Mouse (Mus musculus) neural tube, embryonic 11.5 days (tissue): ENCODE data around the gene Ube2t. TPM values are rescaled to one million over a fixed set of nuclear protein-coding genes. Genes with fewer than 3 reads are reported as not detected.

ENCODE experiments used
- ATAC-seq: fragments of 200-750 bp; cut with Nextera tagmentation; 2 replicates; pipeline ENCODE4 v1.8.0; 2017; ENCODE audit warnings: moderate number of reproducible peaks, mild to moderate bottlenecking, moderate TSS enrichment, moderate library complexity; ENCODE audit not compliant: insufficient read depth, low FRiP score, low TSS enrichment
- DNase-seq: peaks from one replicate; pipeline ENCODE4 v3.0.0-alpha.2; 2015; ENCODE audit warnings: low spot score
- H3K27ac ChIP-seq: fragments of 300-500 bp; sonication (generic); 2 replicates; pipeline ENCODE4 v1.5.1; 2014; ENCODE audit warnings: low read depth, mild to moderate bottlenecking, low read length
- H3K27me3 ChIP-seq: fragments of 300-500 bp; sonication (generic); 2 replicates; pipeline ENCODE4 v1.6.1; 2014; ENCODE audit warnings: mild to moderate bottlenecking, low read length, mixed read lengths; ENCODE audit not compliant: control insufficient read depth, insufficient read depth
- H3K36me3 ChIP-seq: fragments of 300-500 bp; sonication (generic); 2 replicates; pipeline ENCODE4 v1.6.1; 2014; ENCODE audit warnings: mild to moderate bottlenecking, low read length, moderate library complexity, mixed read lengths; ENCODE audit not compliant: control insufficient read depth, insufficient read depth
- H3K4me1 ChIP-seq: fragments of 300-500 bp; sonication (generic); 2 replicates; pipeline ENCODE4 v1.6.1; 2014; ENCODE audit warnings: low read length, mixed read lengths; ENCODE audit not compliant: control insufficient read depth, insufficient read depth
- H3K4me2 ChIP-seq: fragments of 300-500 bp; sonication (generic); 2 replicates; pipeline ENCODE4 v1.6.1; 2014; ENCODE audit warnings: low read depth, mild to moderate bottlenecking, moderate library complexity
- H3K4me3 ChIP-seq: fragments of 300-500 bp; sonication (generic); 2 replicates; pipeline ENCODE4 v1.5.1; 2014; ENCODE audit warnings: low read depth, low read length
- H3K9ac ChIP-seq: fragments of 300-500 bp; sonication (generic); 2 replicates; pipeline ENCODE4 v1.6.1; 2014; ENCODE audit warnings: mild to moderate bottlenecking, low read length
- H3K9me3 ChIP-seq: fragments of 300-500 bp; sonication (generic); 2 replicates; pipeline ENCODE4 v1.6.1; 2016; ENCODE audit warnings: low read length; ENCODE audit not compliant: control insufficient read depth
- WGBS: fragments of 180-500 bp; shearing (Covaris S2); extraction: QIAGEN DNeasy Blood & Tissue Kit; methylation state at CpG from one replicate; pipeline ENCODE4 v1.1.7; 2014; 5-methylcytosine and 5-hydroxymethylcytosine counted together
- polyA plus RNA-seq: library from polyadenylated mRNA; unstranded; fragments of >200 nt; fragmentation: Nextera tagmentation; extraction: Ambion mirVana; gene quantifications from 2 replicates; pipeline ENCODE4 v1.2.1, GENCODE M21; 2014

Gene Ube2t
- 39.2 and 44.8 TPM in 2 replicates for polyA plus RNA-seq

GRCm38 (mm10) chr1:134962053-134962803 lies at the start of gene Ube2t:
Ube2t (plus strand) TSS chr1:134962565.
- H3K4me3 ChIP-seq: peak within 1 kb of the TSS; percentile 68
- H3K36me3 ChIP-seq: no peaks in the 10 kb centered on the region
- ATAC-seq (peak; percentile 100), DNase-seq (peak; percentile 95)
- 3% methylated on average over 50 of the region's 50 CpGs for WGBS
- no peak within 1 kb of the TSS for H3K27ac ChIP-seq
- peak within 1 kb of the TSS; percentile 60 for H3K9ac ChIP-seq
- H3K9me3 ChIP-seq: no peaks in the 10 kb centered on the region
- H3K4me1 ChIP-seq: 0 out of 2 replicates have a peak, but pooled peaks cover 3% of the 10 kb centered on the region
- H3K27me3 ChIP-seq: no peaks in the 10 kb centered on the region
- H3K4me2 ChIP-seq: peak within 1 kb of the TSS; percentile 52

GRCm38 (mm10) chr1:134913535-134913934 lies 48.8 kb upstream of the Ube2t start:
- no peak for ATAC-seq

GRCm38 (mm10) chr1:134915421-134915820 lies 46.9 kb upstream of the Ube2t start:
- no peak for ATAC-seq
- 81% methylated on average over 4 of the region's 4 CpGs for WGBS

More at GRCm38 (mm10) chr1:134913535-134913934, 48.8 kb upstream of the Ube2t start:
- Histone ChIP-seq H3K27me3 (no peaks in the 10 kb centered on the region), H3K4me3 (no peak overlapping the region), H3K36me3 (no peaks in the 10 kb centered on the region), H3K27ac (no peak overlapping the region), H3K4me2 (no peak overlapping the region), H3K9ac (no peak overlapping the region), H3K4me1 (no peaks in the 10 kb centered on the region), H3K9me3 (no peaks in the 10 kb centered on the region)
- no peak for DNase-seq
- WGBS: 94% methylated on average over 4 of the region's 4 CpGs

GRCm38 (mm10) chr1:134919010-134919409 lies 43.4 kb upstream of the Ube2t start:
- H3K4me2 ChIP-seq: no peak overlapping the region
- H3K4me1 ChIP-seq: no peaks in the 10 kb centered on the region
- WGBS: 91% methylated on average over 6 of the region's 6 CpGs
- ATAC-seq: no peak
- H3K4me3 ChIP-seq: no peak overlapping the region
- H3K27ac ChIP-seq: no peak overlapping the region
- no peak for DNase-seq
- no peak overlapping the region for H3K9ac ChIP-seq
- H3K27me3 ChIP-seq: no peaks in the 10 kb centered on the region
- no peaks in the 10 kb centered on the region for H3K36me3 ChIP-seq
- no peaks in the 10 kb centered on the region for H3K9me3 ChIP-seq

More at GRCm38 (mm10) chr1:134915421-134915820, 46.9 kb upstream of the Ube2t start:
- no peak overlapping the region for H3K9ac ChIP-seq
- no peak overlapping the region for H3K4me2 ChIP-seq
- H3K27me3 ChIP-seq: no peaks in the 10 kb centered on the region
- no peaks in the 10 kb centered on the region for H3K36me3 ChIP-seq
- H3K4me3 ChIP-seq: no peak overlapping the region
- no peaks in the 10 kb centered on the region for H3K9me3 ChIP-seq
- no peaks in the 10 kb centered on the region for H3K4me1 ChIP-seq
- DNase-seq: no peak
- H3K27ac ChIP-seq: no peak overlapping the region

- no peaks in the 10 kb centered on the region for H3K27me3 ChIP-seq
- no peaks in the 10 kb centered on the region for H3K9me3 ChIP-seq
- H3K4me3 ChIP-seq: no peak overlapping the region
- ATAC-seq: no peak
- H3K4me1 ChIP-seq: no peaks in the 10 kb centered on the region
- no peak overlapping the region for H3K4me2 ChIP-seq
- H3K27ac ChIP-seq: no peak overlapping the region
- H3K9ac ChIP-seq: no peak overlapping the region
- H3K36me3 ChIP-seq: no peaks in the 10 kb centered on the region
- WGBS: 59% methylated on average over 7 of the region's 7 CpGs
- no peak for DNase-seq
Observed at GRCm38 (mm10) chr1:134932431-134932830, 29.9 kb upstream of the Ube2t start.

- Histone ChIP-seq H3K9me3 (no peaks in the 10 kb centered on the region), H3K27me3 (no peaks in the 10 kb centered on the region), H3K27ac (no peak overlapping the region), H3K9ac (no peak overlapping the region), H3K4me3 (no peak overlapping the region), H3K4me1 (no peaks in the 10 kb centered on the region), H3K36me3 (no peaks in the 10 kb centered on the region), H3K4me2 (no peak overlapping the region)
- 87% methylated on average over 6 of the region's 6 CpGs for WGBS
- ATAC-seq (no peak), DNase-seq (no peak)
Observed at GRCm38 (mm10) chr1:134936335-134936734, 26.0 kb upstream of the Ube2t start.

- Histone ChIP-seq H3K9me3 (no peaks in the 10 kb centered on the region), H3K27ac (no peak overlapping the region), H3K4me2 (no peak overlapping the region), H3K27me3 (no peaks in the 10 kb centered on the region), H3K4me1 (no peaks in the 10 kb centered on the region), H3K36me3 (no peaks in the 10 kb centered on the region), H3K9ac (no peak overlapping the region), H3K4me3 (no peak overlapping the region)
- DNase-seq (no peak), ATAC-seq (no peak)
- 95% methylated on average over 1 of the region's 1 CpGs for WGBS
Observed at GRCm38 (mm10) chr1:134938233-134938632, 24.1 kb upstream of the Ube2t start.

- H3K4me2 ChIP-seq: no peak overlapping the region
- H3K9ac ChIP-seq: no peak overlapping the region
- H3K9me3 ChIP-seq: no peaks in the 10 kb centered on the region
- no peak overlapping the region for H3K4me3 ChIP-seq
- no peak overlapping the region for H3K27ac ChIP-seq
- no peak for DNase-seq
- H3K27me3 ChIP-seq: no peaks in the 10 kb centered on the region
- no peaks in the 10 kb centered on the region for H3K4me1 ChIP-seq
- ATAC-seq: no peak
- H3K36me3 ChIP-seq: no peaks in the 10 kb centered on the region
- WGBS: 49% methylated on average over 4 of the region's 4 CpGs
Observed at GRCm38 (mm10) chr1:134940863-134941262, 21.5 kb upstream of the Ube2t start.

GRCm38 (mm10) chr1:134942898-134943297 lies 19.5 kb upstream of the Ube2t start:
- Histone ChIP-seq H3K4me3 (no peak overlapping the region), H3K4me2 (no peak overlapping the region), H3K4me1 (no peaks in the 10 kb centered on the region), H3K36me3 (no peaks in the 10 kb centered on the region), H3K9ac (no peak overlapping the region), H3K27me3 (no peaks in the 10 kb centered on the region), H3K27ac (no peak overlapping the region), H3K9me3 (no peaks in the 10 kb centered on the region)
- DNase-seq: no peak
- 90% methylated on average over 2 of the region's 2 CpGs for WGBS
- ATAC-seq: no peak
